Mouse (Mus musculus): Measurements from ENCODE around the gene Samd8. TPM values are rescaled to one million over a fixed set of nuclear protein-coding genes. Genes with fewer than 3 reads are reported as not detected.

Gene Samd8
- polyA plus RNA-seq (2014; fragmentation: Illumina TruSeq; extraction: RNeasy Lipid Tissue Mini Kit (QIAGEN cat#74804); ENCODE audit: low read depth, low replicate concordance) = 71.3 TPM

GRCm38 (mm10) chr14:21750008-21750880 lies at the start of gene Samd8:
Gene Samd8, plus strand, starts transcription at chr14:21750531.

GRCm38 (mm10) chr14:21714486-21714885 lies 35.8 kb upstream of the Samd8 start, which contains the start of gene Dupd1:
Gene Dupd1, minus strand, starts transcription at chr14:21714576.

GRCm38 (mm10) chr14:21750881-21751542 lies 681 bp downstream of the Samd8 start, which contains the start of gene Dusp13:
Gene Dusp13, minus strand, starts transcription at chr14:21751181.

GRCm38 (mm10) chr14:21824938-21825337 lies 74.6 kb downstream of the Samd8 start, which contains the start of gene Vdac2:
Gene Vdac2, plus strand, starts transcription at chr14:21825238.

Other genes starting within 250 kb of the Samd8 start
- gene Dupd1, start 36.0 kb upstream of the Samd8 start, polyA plus RNA-seq (2014; fragmentation: Illumina TruSeq; extraction: RNeasy Lipid Tissue Mini Kit (QIAGEN cat#74804); ENCODE audit: low read depth, low replicate concordance) = not detected
- gene Dusp13, start 650 bp downstream of the Samd8 start, polyA plus RNA-seq (2014; fragmentation: Illumina TruSeq; extraction: RNeasy Lipid Tissue Mini Kit (QIAGEN cat#74804); ENCODE audit: low read depth, low replicate concordance) = not detected
- 273 TPM for gene Vdac2, start 74.7 kb downstream of the Samd8 start, polyA plus RNA-seq (2014; fragmentation: Illumina TruSeq; extraction: RNeasy Lipid Tissue Mini Kit (QIAGEN cat#74804); ENCODE audit: low read depth, low replicate concordance)
- 1.3 TPM for gene Comtd1, start 98.4 kb downstream of the Samd8 start, polyA plus RNA-seq (2014; fragmentation: Illumina TruSeq; extraction: RNeasy Lipid Tissue Mini Kit (QIAGEN cat#74804); ENCODE audit: low read depth, low replicate concordance)
- gene Zfp503, start 239.1 kb downstream of the Samd8 start, polyA plus RNA-seq (2014; fragmentation: Illumina TruSeq; extraction: RNeasy Lipid Tissue Mini Kit (QIAGEN cat#74804); ENCODE audit: low read depth, low replicate concordance) = 23.0 TPM